Mouse (Mus musculus) testis, adult 2 months (tissue): Measurements from ENCODE around the gene Ergic1. TPM values are rescaled to one million over a fixed set of nuclear protein-coding genes. Genes with fewer than 3 reads are reported as not detected.

Experiments
- H3K27ac ChIP-seq: fragments of 200-500 bp; 2 replicates; pipeline ENCODE4 v1.5.1; 2012; ENCODE audit warnings: low read depth, low read length; ENCODE audit not compliant: control insufficient read depth, insufficient read depth
- H3K27me3 ChIP-seq: fragments of 200-500 bp; 2 replicates; pipeline ENCODE4 v1.6.1; 2012; ENCODE audit warnings: mild to moderate bottlenecking, low read length, moderate library complexity; ENCODE audit not compliant: control insufficient read depth, insufficient read depth
- H3K36me3 ChIP-seq: fragments of 200-500 bp; 2 replicates; pipeline ENCODE4 v1.6.1; 2012; ENCODE audit warnings: mild to moderate bottlenecking, low read length; ENCODE audit not compliant: control insufficient read depth, insufficient read depth
- H3K4me1 ChIP-seq: fragments of 200-500 bp; 2 replicates; pipeline ENCODE4 v1.6.1; 2012; ENCODE audit warnings: low read length; ENCODE audit not compliant: control insufficient read depth, insufficient read depth
- H3K4me3 ChIP-seq: fragments of 200-500 bp; 2 replicates; pipeline ENCODE4 v1.5.1; 2012; ENCODE audit warnings: low read depth, mild to moderate bottlenecking, low read length, moderate library complexity, mixed read lengths; ENCODE audit not compliant: control insufficient read depth
- CTCF ChIP-seq: fragments of 200-500 bp; IDR thresholded peaks from 2 replicates; pipeline ENCODE4 v1.5.1; 2012; ENCODE audit warnings: low read depth, mild to moderate bottlenecking, inconsistent platforms, low read length, moderate library complexity; ENCODE audit not compliant: control insufficient read depth, insufficient read depth, insufficient replicate concordance
- POLR2A ChIP-seq: fragments of 200-500 bp; IDR thresholded peaks from 2 replicates; pipeline ENCODE4 v1.6.1; 2012; ENCODE audit warnings: low read depth, mild to moderate bottlenecking, inconsistent platforms, low read length, moderate library complexity; ENCODE audit not compliant: control insufficient read depth
- polyA plus RNA-seq: library from polyadenylated mRNA; depleted of rRNA; stranded (reverse); fragments of >200 nt; gene quantifications from 2 replicates; pipeline ENCODE4 v1.2.3, GENCODE M21; 2012

Gene Ergic1
- polyA plus RNA-seq, 1 experiment = 115 TPM

- TF ChIP-seq POLR2A = no peak
- peak; percentile 84; the same call in 1 of the 2 replicates for TF ChIP-seq CTCF
- H3K36me3 ChIP-seq = no peaks in the 10 kb centered on the region; the same call in 1 of the 2 replicates
Measured at GRCm38 (mm10) chr17:26638655-26639054, 77.4 kb downstream of the Ergic1 start.

GRCm38 (mm10) chr17:26639791-26640190, 78.5 kb downstream of the Ergic1 start:
- Histone ChIP-seq H3K4me1 (peaks cover 5% of the 10 kb centered on the region), H3K36me3 (no peaks in the 10 kb centered on the region; the same call in 1 of the 2 replicates), H3K27me3 (no peaks in the 10 kb centered on the region), H3K4me3 (no peak overlapping the region), H3K27ac (no peak overlapping the region)
- TF ChIP-seq CTCF (no peak), POLR2A (no peak)

More at GRCm38 (mm10) chr17:26638655-26639054, 77.4 kb downstream of the Ergic1 start:
- Histone ChIP-seq H3K4me3 (no peak overlapping the region), H3K27me3 (no peaks in the 10 kb centered on the region), H3K27ac (no peak overlapping the region), H3K4me1 (peaks cover 2% of the 10 kb centered on the region; the same call in 1 of the 2 replicates)

- Histone ChIP-seq H3K27me3 (no peaks in the 10 kb centered on the region), H3K4me1 (peaks cover 5% of the 10 kb centered on the region), H3K27ac (no peak overlapping the region), H3K4me3 (no peak overlapping the region), H3K36me3 (no peaks in the 10 kb centered on the region; the same call in 1 of the 2 replicates)
- TF ChIP-seq POLR2A = no peak
- no peak for TF ChIP-seq CTCF
Measured at GRCm38 (mm10) chr17:26640286-26640740, 79.0 kb downstream of the Ergic1 start.

GRCm38 (mm10) chr17:26643456-26643855, 82.2 kb downstream of the Ergic1 start:
- Histone ChIP-seq H3K27ac (no peak overlapping the region), H3K36me3 (no peaks in the 10 kb centered on the region; the same call in 1 of the 2 replicates), H3K27me3 (no peaks in the 10 kb centered on the region), H3K4me3 (no peak overlapping the region), H3K4me1 (peaks cover 3% of the 10 kb centered on the region)
- TF ChIP-seq POLR2A (no peak), CTCF (no peak)

- Histone ChIP-seq H3K4me1 (peaks cover 3% of the 10 kb centered on the region), H3K27ac (no peak overlapping the region)
- TF ChIP-seq CTCF (no peak), POLR2A (no peak)
Measured at GRCm38 (mm10) chr17:26643993-26644392, 82.7 kb downstream of the Ergic1 start.

GRCm38 (mm10) chr17:26644509-26645410, 83.5 kb downstream of the Ergic1 start:
- no peaks in the 10 kb centered on the region for H3K27me3 ChIP-seq
- H3K36me3 ChIP-seq = no peaks in the 10 kb centered on the region; the same call in 1 of the 2 replicates
- no peak overlapping the region for H3K27ac ChIP-seq
- H3K4me3 ChIP-seq = no peak overlapping the region
- H3K4me1 ChIP-seq = peaks cover 3% of the 10 kb centered on the region
- TF ChIP-seq POLR2A = no peak
- TF ChIP-seq CTCF = no peak

More at GRCm38 (mm10) chr17:26643993-26644392, 82.7 kb downstream of the Ergic1 start:
- Histone ChIP-seq H3K4me3 (no peak overlapping the region), H3K27me3 (no peaks in the 10 kb centered on the region), H3K36me3 (no peaks in the 10 kb centered on the region; the same call in 1 of the 2 replicates)

GRCm38 (mm10) chr17:26645411-26645854, 84.1 kb downstream of the Ergic1 start:
- Histone ChIP-seq H3K36me3 (no peaks in the 10 kb centered on the region; the same call in 1 of the 2 replicates), H3K27ac (no peak overlapping the region), H3K4me1 (peaks cover 3% of the 10 kb centered on the region), H3K4me3 (no peak overlapping the region), H3K27me3 (no peaks in the 10 kb centered on the region)
- no peak for TF ChIP-seq POLR2A
- TF ChIP-seq CTCF = no peak
